Mouse (Mus musculus) MEL-GATA-1-ER (cell line): ENCODE data around the gene Cep164.
A peak's percentile ranks its signal among the peaks of the same experiment; 100 is the strongest.

ENCODE experiments used
- DNase-seq: peaks from one replicate; pipeline ENCODE4 v3.0.0-alpha.2; 2012; ENCODE audit warnings: low read depth; ENCODE audit errors: extremely low read depth

Cep164 gene

DNA sequence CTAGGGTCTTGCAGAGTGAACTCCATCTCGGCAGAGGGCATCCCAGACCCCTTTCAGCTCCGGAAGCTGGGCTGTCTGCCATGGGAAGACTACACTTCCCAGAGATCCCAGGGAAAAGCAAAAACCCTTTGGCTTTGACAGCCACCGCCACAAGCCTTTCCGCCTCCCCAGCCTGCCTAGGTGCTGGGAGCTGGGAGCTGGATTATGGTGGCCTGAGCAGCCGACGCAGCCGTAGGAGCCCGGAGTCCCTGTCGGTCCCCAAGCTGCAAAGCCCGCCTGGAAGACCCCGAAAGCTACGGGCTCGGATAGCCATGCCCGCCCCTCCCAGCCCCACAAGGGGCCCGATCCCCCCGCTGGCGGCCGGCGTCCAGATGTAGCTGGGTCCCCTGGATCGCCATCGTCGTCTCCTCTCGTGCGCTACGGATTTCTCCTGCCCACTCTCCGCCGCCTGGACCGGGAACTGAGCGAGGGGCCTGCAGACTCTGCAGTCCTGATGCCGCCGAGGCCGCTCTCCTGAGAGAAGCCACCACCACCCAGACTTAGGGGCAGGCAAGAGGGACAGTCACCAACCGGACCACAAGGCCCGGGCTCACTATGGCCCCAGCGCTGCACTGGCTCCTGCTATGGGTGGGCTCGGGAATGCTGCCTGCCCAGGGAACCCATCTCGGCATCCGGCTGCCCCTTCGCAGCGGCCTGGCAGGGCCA lies 10.1 kb upstream of the Cep164 start, which contains the start of gene Bace1:
Bace1 (plus strand) TSS at position 147 of the 705 bp plus-strand sequence.
- no peak for DNase-seq

DNA sequence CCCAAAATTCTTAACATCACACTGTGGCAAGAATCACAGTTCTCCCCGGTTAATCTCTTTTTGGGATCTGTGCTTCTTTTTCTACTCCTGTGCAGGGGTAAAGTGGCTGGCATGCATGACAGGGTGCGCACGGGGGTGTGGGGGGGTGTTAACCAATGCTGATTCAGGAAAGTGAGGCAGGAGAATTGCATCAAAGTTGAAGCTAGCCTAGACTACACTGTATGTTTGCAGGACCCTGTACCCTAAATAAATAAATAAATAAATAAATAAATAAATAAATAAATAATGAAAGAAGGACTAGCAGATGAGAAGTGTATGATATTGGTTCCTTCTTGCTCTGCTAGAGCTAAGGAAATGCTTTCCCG lies 9.6 kb upstream of the Cep164 start:
- DNase-seq = no peak

DNA sequence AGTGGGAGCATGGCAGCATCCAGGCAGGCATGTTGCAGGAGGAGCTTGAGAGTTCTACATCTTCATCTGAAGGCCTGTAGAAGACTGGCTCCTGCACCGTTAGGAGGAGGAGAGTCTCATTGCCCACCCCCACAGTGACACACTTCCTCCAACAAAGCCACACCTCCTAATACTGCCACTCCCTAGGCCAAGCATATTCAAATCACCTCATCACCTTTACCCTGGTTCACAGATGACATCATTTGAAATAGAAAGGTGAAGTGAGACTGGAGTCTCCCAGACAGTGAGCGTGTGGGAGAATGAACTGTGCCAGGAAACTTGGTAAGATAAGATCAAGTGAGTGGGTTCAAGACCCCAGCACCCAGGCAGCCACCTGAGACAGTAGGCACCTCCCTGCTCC lies 5.0 kb upstream of the Cep164 start:
- no peak for DNase-seq

DNA sequence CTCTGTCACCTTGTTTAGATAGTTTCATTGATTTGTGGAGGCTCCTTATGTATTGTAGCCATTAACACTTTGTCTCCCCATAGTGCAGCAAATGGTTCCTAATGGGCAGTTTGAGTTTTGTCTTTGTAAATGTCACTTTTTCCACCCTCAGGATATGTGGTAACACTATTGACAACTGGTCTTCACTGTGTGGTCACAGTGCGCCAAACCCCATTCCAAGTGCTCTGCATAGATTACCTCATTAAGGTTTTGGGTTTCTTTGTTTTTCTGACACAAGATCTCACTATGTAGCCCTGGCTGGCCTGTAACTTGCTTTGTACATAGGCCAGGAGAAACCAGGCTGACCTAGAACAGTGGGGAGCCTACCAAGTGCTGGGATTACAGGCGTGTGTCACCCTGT lies 4.4 kb upstream of the Cep164 start:
- DNase-seq = no peak

DNA sequence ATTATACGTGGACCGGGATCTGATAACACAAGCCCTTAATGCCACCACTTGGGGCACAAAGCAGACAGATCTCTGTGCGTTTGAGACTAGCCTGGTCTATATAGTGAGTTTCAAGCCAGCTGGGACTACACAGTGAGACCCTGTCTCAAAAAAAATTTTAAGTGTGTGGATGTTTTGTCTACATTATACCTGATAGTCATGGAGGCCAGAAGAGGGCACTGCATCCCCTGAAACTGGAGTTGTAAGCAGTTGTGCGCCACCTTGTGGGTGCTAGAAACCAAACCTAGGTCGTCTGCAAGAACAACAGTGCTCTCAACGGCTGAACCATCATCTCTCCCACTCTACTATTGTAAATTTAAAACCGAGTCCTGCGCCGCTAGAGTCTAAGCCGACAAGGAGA lies 616 bp upstream of the Cep164 start:
- DNase-seq = peak; percentile 82

DNA sequence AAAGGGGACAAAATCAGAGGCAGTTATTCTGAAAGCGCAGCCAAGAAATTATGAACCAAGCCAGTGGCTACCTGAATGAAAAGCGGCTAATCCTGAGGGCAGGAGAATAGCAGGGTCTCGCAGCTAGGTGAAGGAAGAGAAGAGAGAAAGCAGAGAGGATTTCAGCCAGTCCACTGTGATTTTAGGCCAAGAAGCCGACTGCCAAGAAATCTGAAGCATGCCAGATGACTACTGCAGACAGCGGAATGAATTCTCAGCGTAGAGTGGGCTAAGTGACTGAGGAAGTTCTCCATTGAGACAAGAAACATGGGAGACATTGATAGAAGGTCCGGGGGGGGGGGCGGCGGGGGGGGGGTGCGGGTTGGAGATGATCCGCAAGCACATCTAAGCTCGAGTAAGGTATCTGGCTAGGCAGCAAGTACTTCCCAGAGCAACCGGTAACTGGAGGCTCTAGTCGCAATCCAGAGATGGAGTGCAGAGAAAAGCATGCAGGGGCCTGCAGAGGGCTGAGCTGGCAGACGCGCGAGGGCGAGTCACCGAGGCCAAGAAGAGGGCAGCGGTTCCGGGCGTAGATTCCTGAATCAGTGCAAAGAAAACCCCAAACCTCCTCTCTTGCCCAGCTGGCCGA lies 714 bp downstream of the Cep164 start:
- DNase-seq = no peak

DNA sequence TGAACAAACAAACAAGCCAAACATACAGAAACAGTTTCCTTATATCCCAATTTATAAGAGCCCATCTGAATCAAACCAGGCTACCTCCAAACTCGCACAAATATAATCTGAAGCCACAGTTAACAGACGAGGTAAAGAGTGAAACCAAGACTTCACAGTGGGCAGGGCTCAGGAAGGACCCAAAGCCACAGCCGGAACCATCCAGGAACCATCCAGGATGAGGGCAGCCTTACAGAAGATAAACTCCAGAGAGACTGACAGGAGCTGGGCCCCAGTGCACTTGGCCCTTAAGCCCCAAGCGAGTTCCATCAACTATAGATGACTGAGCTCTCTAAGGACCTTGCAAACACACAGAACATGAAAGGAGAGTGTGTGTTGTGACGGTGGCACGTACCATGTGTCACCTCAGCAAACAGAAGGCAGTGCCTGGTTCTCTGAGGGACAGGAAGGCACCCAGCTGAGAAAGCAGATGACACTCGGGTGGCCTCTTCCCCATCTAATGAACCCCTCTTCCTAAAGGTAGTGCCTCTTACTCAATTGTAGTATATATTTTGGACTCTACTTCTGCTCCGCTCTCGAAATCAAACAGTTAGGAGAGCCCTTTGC lies 10.0 kb downstream of the Cep164 start:
- no peak for DNase-seq

DNA sequence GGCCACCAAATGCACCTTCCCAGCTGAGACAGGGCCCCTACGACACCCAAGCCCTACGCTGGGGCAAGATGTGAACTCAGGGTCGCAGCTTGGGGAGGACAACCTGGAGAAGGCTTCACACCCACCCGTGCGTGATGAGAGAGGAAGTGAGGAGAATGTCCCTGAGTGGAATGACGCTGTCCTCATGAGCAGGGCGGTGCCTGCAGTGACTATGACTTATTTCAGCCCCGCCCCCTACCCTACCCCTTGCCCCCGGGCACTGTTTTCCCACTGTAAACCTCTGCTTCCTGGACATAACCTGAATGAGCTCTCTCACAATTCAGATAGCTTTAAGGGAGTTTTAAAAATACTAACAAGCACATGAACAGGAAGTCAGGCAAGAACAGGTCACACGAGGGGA lies 13.0 kb downstream of the Cep164 start:
- DNase-seq = no peak

DNA sequence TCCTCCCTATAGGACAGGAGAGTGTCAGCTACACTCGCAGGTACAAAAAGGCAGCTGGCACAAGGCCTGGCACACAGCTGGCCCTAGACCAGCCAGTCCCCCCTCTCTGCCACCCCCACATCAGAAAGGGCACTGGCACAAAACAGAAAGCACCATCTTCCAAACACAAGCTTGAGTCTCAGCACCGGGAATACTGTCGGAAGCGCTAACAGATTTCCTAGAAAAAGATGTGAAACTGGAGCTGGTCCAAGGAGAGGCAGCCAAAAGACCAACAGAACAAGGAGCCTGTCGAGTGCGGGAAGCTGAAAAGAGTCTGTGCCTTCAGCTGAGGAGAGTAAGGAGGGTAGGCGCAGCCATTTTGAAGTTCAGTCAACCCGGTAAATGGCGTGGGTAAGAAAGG lies 13.4 kb downstream of the Cep164 start:
- no peak for DNase-seq

DNA sequence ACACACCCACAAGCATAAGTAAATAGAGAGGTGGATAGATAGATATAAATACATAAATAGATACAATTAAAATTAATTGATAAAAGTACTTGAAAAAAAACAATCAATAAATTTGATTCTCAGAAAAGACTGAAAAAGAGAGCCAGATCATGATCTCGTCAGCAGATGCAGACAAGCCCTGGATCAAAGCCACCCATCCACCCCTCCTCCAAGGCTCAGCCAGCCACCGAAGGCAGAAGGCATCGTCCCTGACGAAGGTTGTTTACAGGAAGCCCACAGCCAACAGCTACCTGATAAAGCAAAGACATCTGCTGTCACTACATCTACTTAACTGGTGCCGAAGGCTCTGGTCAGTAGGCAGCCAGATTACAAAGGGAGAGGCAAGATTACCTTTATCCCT lies 16.5 kb downstream of the Cep164 start:
- DNase-seq = no peak

DNA sequence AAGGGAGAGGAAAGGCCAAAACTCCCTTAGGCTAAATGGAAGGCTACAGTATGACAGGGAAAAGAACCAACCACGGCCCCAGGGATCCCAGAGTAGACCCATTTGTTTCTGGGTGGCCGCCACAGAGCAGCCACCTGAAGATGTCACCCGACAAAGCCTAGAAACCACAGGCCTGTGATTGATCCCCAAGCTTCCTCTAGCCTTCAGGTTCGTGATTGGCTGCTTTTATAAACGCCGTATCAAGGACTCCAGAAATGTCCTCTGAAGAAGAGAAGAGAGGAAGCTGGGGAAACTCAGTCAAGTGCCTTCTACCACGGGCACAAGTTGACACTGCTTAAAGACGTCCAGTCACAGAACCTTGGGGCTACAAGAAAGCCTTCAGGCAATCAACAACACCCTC lies 20.7 kb downstream of the Cep164 start:
- DNase-seq = no peak

DNA sequence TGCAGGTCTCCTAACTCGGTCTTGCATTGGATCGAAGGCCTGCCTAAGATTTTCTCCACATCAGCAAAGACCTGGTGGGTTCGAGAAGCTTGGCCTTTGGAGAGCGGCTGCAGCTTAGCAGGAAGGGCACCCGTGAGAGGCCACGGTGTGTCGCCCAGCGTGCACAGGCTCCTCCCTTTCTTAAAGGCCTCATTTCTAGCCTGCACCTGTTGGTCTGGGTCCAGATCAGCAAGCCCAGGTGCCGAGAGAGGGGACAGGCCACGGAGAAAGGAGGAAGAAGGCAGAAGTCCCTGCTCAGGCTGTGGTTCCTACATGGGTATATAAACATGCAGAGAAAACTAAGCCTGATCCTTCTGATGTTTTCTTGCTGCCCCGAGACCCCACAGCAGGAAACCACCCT lies 21.2 kb downstream of the Cep164 start:
- DNase-seq = no peak

DNA sequence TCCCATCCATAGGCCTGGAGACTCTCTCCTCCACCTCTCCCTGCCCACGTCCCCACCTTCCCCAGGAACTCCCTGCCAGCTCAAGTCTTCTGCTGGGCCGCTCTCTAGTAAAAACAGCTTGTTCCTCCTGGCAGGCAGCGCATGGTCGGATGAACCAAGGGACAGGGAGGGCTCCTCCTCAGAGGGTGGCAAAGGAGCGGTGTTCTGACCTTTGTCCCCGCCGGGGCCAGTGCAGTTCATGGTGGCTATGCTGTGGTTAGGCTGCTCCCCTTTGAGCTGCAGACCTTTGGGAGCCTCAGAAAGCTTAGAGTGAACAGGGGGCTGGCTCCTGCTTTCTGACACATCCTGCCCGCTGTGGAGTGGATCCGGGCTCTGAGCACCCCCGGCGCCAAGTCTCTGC lies 21.6 kb downstream of the Cep164 start:
- DNase-seq = no peak

DNA sequence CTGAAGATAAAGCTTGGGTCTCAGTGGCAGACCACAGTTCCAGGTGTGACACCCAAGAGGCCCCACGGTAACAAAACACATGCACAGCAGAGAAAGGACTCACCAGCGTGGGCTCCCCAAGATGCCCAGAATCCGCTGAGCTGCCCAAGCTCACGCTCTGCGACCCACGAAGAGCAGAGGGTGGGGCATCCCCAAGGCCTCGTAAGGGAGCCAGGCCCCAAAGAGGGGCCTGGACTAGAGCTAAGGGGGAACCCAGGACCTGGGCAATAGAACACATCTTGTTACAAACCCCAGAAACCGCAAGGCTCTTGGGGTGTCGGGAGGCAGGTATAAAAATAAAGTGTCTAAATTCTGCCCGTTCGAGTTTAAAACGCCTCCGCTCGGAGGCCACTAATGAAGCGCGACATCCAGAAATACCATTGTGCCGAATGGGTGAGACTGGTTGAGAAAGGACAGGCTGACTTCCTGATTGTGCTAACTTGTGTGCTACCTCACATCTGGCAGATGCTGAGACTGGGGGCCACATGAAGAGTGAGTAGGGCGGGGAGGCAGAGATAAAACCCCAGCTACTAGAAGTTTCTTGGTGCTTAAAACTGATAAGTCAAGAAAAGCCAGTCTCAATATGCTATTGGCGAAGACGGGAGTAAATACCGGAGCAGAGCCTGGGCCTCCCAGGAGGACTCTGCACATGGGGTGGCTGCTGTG lies 25.3 kb downstream of the Cep164 start:
- DNase-seq = peak; percentile 91

DNA sequence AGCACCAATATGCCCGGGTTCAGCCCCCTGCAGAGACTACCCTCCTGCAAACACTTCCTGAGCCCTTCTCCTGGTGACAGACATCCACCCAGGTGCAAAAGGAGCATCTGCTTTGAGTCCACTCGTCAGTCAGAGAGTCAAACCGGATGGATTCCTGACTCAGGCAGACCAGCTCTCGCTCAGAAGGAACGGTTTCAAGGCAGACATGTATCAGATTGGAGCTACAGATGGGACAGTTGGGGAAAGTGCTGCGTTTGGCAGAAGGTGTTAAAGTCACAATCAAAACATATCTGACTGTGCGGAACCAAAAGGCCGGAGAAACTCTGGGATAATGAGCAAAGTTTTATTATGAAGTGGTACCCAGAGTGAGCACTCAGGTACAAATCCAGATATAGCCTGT lies 29.1 kb downstream of the Cep164 start:
- DNase-seq = no peak

DNA sequence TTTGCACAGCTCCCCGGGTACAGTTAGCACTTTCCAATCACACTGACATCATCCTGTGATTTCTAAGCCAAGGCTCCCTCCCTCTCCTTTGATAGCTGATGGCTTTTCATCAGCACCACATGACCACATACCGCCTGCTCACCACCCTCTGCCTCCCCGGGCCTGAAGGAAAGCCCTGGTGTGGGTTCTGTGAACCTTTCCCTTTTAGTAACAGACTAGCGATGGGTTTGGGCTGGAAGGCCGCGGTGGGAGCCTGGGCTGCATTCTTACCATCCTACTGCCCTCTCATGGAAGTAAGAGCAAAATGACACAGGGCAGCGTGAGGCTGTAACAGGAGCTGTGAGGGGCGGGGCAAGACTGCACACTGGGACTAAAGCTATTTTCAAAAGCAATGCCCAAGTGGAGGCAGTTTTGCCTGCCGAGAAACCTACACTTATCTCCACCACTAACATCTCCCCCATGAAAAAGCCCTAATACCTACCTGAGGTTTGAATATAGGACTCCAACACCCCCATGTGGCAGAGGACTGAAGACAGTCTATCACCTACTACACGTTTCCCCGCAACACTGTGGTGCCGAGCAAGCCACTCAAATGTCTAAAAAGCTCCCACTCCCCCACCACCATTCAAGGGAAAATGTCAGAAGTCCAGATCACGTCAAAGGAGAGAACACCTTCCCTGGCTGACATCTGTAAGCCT lies 29.9 kb downstream of the Cep164 start:
- no peak for DNase-seq

DNA sequence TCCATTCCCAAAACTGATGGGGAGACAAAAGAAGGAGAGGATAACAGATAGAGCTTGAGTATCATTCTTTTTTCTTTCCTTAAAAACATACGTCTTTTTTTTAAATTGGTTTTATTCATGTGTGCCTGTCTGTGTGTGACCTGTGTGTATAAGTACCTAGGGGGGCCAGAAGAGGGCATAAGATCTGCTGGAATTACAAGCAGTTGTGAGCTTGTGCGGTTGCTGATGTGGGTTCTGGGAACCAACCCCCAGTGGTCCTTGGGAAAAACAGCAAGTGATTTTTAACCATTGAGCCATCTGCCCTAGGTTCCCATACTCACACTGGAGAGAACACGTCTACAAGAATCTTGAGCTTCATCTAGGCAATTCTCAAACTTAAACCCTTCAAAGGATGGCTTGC lies 31.2 kb downstream of the Cep164 start:
- DNase-seq = no peak

DNA sequence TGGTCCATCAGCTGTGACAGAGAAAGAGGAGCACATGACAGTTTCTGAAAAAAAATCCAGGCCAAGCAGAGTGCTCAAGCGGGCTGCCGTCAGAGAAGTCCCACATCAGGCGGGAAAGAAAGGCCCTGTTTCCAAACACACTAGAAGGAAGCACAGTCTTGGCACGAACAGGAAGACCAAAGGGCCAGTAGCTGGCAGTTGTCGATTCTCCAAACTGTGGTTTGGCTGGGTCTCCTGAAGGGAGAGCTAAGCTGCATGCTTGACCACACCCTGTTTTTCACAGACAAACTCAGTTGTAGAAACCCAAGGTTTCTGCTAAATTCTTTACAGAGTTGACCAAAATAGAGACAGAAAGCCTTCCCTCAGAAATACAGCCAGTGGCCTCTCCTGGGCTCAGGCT lies 32.8 kb downstream of the Cep164 start:
- DNase-seq = no peak

DNA sequence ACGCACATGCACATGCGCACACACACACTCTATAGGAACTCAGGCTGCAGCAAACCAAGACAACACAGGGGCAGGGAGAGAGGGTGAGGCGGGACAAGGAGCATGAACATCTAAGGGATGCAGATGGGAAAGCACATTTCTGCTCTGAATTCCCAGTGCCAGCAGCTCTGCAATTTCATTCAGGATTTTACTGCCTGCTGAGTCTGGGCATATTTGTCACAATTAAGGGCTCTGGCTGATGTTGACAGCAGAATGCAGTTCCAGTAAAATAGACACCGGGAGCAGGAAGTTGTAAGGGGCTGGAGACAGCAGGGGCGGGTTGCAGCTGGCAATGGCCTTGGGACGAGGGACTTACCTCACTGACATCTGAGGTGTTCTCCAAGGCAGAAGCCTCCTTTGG lies 34.8 kb downstream of the Cep164 start:
- DNase-seq = no peak

DNA sequence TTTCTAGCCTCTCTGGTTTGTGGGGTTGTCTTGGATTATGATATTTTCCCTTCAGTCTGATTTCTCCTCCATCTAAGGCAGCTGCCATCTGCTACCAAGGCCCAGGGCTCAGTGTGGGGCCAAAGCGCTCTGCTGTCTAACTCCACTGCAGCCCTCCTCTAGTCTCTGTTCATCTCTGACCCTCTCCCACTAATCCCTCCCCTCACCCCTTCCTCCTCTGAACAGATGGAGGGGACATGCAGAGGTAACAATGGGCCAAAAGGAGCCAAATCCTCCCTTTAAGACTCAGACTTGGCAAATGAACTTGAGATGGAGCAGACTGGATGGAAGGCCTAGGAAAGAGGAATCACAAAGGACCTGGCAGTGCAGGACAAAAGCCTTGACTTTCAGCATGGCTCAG lies 36.3 kb downstream of the Cep164 start:
- no peak for DNase-seq

DNA sequence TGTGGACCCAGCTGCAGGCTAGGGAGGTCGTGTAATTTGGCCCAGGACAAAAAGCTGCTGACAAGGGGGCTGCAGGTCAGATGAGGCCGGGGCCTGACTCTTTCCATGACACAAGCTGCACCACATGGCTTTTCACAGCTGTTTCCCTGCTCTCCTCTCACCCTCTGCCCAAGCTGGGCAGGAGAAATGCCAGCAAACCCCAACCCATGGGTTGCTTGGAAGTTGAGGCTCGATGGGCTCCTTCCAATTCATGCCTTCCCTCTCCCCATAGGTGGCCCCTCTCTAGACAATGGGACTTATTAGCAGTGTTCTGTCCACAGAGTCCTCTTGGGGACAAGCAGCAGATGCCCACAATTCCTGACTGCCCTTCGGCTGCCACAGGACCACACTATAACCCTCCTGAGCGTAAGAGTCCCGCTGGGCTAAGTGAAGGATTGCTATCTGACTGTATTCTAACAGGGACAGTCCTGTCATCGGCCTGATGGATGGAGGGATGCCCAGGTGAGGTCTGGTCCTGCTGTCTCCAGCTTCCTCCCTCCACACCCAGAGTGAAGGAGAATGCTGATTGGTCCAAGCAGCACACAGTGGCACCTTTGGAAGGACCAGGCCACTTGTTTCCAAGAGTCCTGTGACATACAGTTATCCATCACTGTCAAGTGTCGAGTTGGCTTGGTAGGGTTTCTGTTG lies 36.9 kb downstream of the Cep164 start:
- no peak for DNase-seq
